Comparison of ENCODE assay signal across 9 mouse cellular contexts in the genomic region with DNA sequence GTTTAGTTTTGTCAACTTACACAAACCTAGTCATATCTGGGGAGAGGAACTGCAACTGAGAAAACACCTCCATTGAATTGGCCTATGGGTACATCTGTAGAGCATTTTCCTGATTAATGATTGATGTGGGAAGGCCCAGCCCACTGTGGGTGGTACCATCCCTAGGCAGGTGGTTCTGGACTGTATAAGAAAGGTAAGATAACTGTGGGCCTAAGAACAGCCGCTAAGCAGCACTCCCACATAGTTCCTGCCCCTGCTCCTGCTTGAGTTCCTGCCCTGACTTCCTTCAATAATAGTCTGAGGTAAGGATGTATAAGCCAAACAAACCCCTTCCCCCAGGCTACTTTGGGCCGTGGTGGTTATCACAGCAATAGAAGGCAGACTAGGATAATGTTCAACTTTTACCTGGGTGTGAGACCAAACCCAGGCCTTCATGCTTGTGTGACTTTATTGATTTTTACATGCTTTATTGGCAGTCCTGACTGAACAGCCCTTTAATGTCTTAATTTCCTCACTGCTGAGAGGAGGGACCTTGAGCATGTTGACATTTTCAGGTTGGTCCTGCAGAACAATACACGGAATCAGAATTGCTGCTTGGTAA.
DNase-seq lines count a peak whose midpoint lies in the region; ATAC-seq and TF ChIP-seq lines count a peak whose summit lies in the region.
"Had no signal": no experiment of that assay in that cellular context is flagged by ENCODE, and none has a peak within 500 bp of the region (broad histone marks: within the 10 kb centered on the region; RNA-seq: fewer than 3 reads in every experiment).

No protein-coding gene starts in this region.

- no peak overlapping the region for H3K4me2 ChIP-seq in heart, embryonic 15.5 days
- no peak overlapping the region for H3K4me2 ChIP-seq in hindbrain, embryonic 14.5 days (replicated peaks)

- H3K36me3 ChIP-seq in heart, embryonic 15.5 days: no peaks in the 10 kb centered on the region
- no peaks in the 10 kb centered on the region for H3K36me3 ChIP-seq in liver, adult 2 months (ENCODE audit: control insufficient read depth, insufficient read depth, low read length)
- H3K36me3 ChIP-seq in hindbrain, embryonic 14.5 days (replicated peaks; ENCODE audit: control insufficient read depth, insufficient read depth): no peaks in the 10 kb centered on the region

- peaks cover 42% of the 10 kb centered on the region for H3K4me1 ChIP-seq in heart, embryonic 15.5 days (replicated peaks)
- peaks cover 4% of the 10 kb centered on the region; the same call in 1 of the 2 replicates for H3K4me1 ChIP-seq in liver, adult 2 months (ENCODE audit: control insufficient read depth, insufficient read depth, low read length)
- H3K4me1 ChIP-seq in hindbrain, embryonic 14.5 days (replicated peaks; ENCODE audit: control insufficient read depth, insufficient read depth, low read length): peaks cover 14% of the 10 kb centered on the region

- H3K27me3 ChIP-seq in heart, embryonic 15.5 days: no peaks in the 10 kb centered on the region
- no peaks in the 10 kb centered on the region for H3K27me3 ChIP-seq in liver, adult 2 months (ENCODE audit: control insufficient read depth, insufficient read depth, low read length)
- no peaks in the 10 kb centered on the region for H3K27me3 ChIP-seq in hindbrain, embryonic 14.5 days (ENCODE audit: control insufficient read depth, insufficient read depth, low read length)

- H3K27ac ChIP-seq in heart, embryonic 15.5 days: peak overlapping the region; percentile 79
- H3K27ac ChIP-seq in liver, adult 2 months (replicated peaks; ENCODE audit: insufficient read depth, low read depth, low read length): no peak overlapping the region
- H3K27ac ChIP-seq in hindbrain, embryonic 14.5 days: 0 out of 2 replicates have a peak overlapping the region, but pooled peaks have one; percentile 14

- no peak overlapping the region for H3K4me3 ChIP-seq in heart, embryonic 15.5 days
- H3K4me3 ChIP-seq in liver, adult 2 months (ENCODE audit: insufficient read depth, low read depth, low read length): no peak overlapping the region
- H3K4me3 ChIP-seq in hindbrain, embryonic 14.5 days (replicated peaks; ENCODE audit: low read length): no peak overlapping the region

- no peak for ATAC-seq in heart, embryonic 15.5 days (replicated peaks; ENCODE audit: insufficient number of reproducible peaks, insufficient read depth, low FRiP score, low read depth)
- no peak for ATAC-seq in hindbrain, embryonic 14.5 days (ENCODE audit: low FRiP score)
- ATAC-seq: liver, postnatal 0 days had no signal

- 36% methylated on average over 3 of the region's 3 CpGs for WGBS in heart, embryonic 15.5 days
- 35% methylated on average over 3 of the region's 3 CpGs for WGBS in liver, adult 2 months
- WGBS in hindbrain, embryonic 14.5 days: 67% methylated on average over 3 of the region's 3 CpGs
- 25% methylated on average over 3 of the region's 3 CpGs for WGBS in large intestine, adult 2 months

- no peaks in the 10 kb centered on the region for H3K9me3 ChIP-seq in heart, embryonic 15.5 days (replicated peaks)
- H3K9me3 ChIP-seq in hindbrain, embryonic 14.5 days (ENCODE audit: control insufficient read depth, low read length): no peaks in the 10 kb centered on the region

- H3K9ac ChIP-seq in heart, embryonic 15.5 days: no peak overlapping the region
- H3K9ac ChIP-seq in liver, adult 2 months (ENCODE audit: low read depth, low read length): no peak overlapping the region
- no peak overlapping the region for H3K9ac ChIP-seq in hindbrain, embryonic 14.5 days
- H3K9ac ChIP-seq: liver, postnatal 0 days had no signal

- H3K79me2 ChIP-seq in liver, adult 2 months (ENCODE audit: control insufficient read depth, insufficient read depth, low read length): no peaks in the 10 kb centered on the region

- TF ChIP-seq POLR2A in liver, adult 2 months (IDR thresholded peaks at IDR 0.05; ENCODE audit: extremely low read depth, insufficient read depth, low read length): no peak

- no peak for DNase-seq in heart, adult 18-20 months
- DNase-seq in liver, adult 2 months (ENCODE audit: extremely low read depth, low read depth, low spot score): peak; percentile 30
- no peak for DNase-seq in liver
- DNase-seq in hindbrain, embryonic 14.5 days (ENCODE audit: low spot score): no peak
- peak; percentile 43 for DNase-seq in large intestine, adult 2 months (ENCODE audit: low read depth, low spot score)
- DNase-seq in right cerebral cortex, postnatal 14 days: no peak
- no peak for DNase-seq in cerebellum, adult 11-12 months
- DNase-seq: liver, postnatal 0 days had no signal

- no peak for TF ChIP-seq CTCF in liver, adult 2 months (IDR thresholded peaks at IDR 0.05; ENCODE audit: low read depth, low read length)

Comparison
In these comparisons a context has a peak if more than half of its experiments do, and no peak if none do; other contexts are left out.
1. DNase-seq: peak in liver, adult 2 months (single experiment) and large intestine, adult 2 months (single experiment); none in heart, adult 18-20 months (0 of 2), liver (single experiment), hindbrain, embryonic 14.5 days (single experiment), right cerebral cortex, postnatal 14 days (single experiment) and cerebellum, adult 11-12 months (single experiment).